Mouse (Mus musculus) left cerebral cortex, adult 11 months (tissue): ENCODE results near the gene Ptprg.

Source experiments
- DNase-seq: peaks from one replicate; pipeline ENCODE4 v3.0.0; 2022; ENCODE audit warnings: low spot score

Ptprg gene

DNA sequence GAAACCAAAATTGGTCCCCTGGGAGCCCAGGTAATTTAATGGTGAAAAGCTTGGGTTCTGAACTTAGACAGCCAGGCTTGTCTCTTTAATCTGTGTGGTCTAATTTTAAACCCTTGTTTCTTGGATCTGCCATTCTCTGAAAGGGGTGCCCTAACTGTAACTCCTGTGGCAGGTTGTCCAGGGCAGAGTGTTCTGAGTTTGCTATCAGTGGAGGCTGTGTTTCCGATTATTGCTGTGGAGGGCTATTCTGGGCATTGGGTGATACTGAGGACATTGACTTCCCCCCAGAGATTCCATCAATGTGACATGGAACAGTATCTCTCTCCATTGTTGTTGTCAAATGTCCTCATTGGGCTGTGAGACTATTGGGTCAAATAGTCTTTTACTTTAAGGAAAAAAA is 134.2 kb downstream of the Ptprg start:
- no peak for DNase-seq

GRCm38 (mm10) chr14:11688142-11688541 is 134.8 kb downstream of the Ptprg start:
- no peak for DNase-seq

DNA sequence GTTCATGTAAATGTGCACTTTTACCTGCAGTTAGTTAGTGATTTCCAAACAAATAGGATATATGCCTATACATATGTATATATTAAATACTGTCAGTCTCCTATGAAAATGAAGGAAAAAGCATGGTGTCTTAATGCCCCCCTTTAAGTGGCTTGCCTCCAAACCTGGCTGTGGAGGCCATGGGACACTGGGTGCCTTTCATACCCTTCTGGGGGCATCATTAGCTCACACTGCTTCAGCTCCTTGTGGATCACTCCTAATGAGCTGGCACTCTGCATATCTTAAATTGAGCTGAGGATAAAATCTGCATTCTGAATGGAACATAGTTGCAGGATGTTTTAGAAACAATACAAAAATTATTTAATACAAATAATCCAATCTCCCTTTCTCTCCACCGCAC is 136.7 kb downstream of the Ptprg start:
- no peak for DNase-seq

GRCm38 (mm10) chr14:11691531-11691930 is 138.2 kb downstream of the Ptprg start:
- no peak for DNase-seq

DNA sequence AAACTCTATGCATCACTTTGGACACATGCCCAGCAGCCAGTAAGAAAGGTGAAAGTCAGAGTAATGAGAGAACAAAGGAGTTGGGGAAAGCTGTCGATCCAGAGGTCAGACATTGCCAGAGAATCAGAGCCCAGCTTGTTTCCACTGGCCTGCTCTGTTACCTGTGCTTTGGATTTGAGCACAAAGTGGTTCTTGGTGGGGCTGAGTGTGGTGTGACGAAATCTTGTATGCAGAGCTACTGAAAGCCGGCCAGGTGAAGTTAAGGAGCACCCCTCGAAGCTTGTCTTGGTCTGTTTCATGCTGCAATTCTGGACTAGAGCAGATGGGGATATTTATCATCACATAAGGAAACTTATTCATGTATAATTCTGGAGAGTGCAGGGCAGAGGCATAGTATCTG is 145.5 kb downstream of the Ptprg start:
- no peak for DNase-seq

- no peak for DNase-seq
These were observed 146.3 kb downstream of the Ptprg start for GRCm38 (mm10) chr14:11699654-11700053.

- no peak for DNase-seq
These were observed 148.4 kb downstream of the Ptprg start for GRCm38 (mm10) chr14:11701516-11702249.

DNA sequence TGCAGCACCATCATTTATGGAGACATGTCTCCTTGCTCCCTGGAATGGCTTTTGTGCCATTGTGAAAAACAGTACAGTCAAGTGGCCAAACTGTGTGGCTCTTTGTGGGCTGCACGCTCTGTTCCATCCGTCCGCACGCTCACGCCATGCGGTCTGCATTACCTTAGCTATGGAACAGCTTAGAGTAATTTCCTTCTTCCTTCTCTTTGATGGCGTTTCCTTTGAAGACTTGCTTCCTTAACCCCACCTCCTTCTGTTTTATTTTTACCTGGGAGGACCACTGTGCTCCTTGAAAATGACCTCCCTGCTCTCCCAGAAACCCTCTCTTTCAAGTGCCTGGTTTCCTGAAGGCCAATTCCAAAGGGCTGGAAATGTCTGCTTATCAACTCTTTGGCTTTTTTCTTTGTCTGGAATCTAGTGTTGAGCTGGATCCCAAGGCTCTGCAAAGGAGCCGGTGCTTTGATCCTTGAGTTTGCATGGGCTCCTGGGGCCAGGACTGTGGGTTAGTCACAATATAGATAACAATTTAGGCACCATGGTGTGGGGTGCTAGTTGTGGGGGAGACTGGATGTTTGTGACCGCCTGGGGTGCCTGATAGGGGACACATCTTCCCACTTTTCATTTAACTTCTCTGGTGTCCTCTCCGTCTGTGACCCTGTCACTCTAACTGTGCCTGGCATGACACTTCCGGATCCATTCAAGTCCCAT is 149.6 kb downstream of the Ptprg start:
- DNase-seq, result no peak

DNA sequence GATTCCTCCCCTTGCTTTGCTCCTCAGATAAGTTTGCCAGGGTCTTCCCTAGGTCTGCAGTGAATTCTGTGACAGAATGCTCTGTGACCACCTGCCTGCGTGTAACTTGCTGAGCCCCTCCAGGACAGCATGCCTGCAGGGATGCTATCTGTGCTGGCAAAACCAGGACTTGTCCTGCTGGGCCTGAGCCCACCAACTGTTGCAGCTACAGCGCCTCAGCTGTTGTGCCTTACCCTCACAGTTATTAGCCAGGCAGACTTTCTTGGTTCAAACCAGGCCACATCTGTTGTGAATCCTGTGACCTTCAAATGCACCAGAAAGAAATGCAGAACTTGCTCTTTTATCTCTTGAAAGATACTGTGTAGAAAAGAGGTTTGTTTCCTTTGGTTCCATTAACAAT is 151.5 kb downstream of the Ptprg start:
- DNase-seq, result no peak

GRCm38 (mm10) chr14:11709352-11709751 is 156.0 kb downstream of the Ptprg start:
- no peak for DNase-seq

GRCm38 (mm10) chr14:11709798-11710197 is 156.5 kb downstream of the Ptprg start:
- DNase-seq, result no peak

DNA sequence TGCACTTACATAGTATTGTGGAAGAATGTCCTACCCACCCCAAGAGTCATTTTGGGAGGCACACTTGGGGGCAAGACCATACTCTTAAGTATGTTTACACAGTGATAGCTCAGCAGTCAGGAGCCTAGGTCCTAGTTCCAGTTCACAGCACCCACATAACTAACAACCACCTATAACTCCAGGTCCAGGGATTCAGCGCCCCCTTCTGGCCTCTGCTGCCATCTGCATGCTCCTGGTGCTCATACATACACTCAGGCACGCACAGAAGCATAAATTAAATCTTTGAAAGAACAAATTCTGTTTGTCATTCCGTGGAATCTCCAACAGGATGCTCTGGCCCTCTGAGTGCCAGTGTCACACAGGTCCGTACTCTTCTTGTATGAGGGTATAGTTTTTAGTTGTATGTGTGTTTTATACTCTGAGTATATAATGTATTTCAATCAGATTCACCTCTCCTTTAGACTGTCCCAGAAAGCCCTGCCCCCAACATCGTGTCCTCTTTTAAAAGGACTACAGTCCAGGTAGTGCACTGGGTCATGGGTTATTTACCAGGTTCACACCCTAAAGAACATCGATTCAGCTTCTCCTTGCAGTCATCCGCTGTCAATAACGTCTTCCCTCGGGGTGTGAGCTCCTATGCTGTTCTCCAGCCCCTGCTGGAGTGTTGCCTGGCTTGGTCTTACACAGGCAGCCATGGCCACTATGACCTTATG is 157.2 kb downstream of the Ptprg start:
- no peak for DNase-seq

- DNase-seq, result no peak
These were observed 158.8 kb downstream of the Ptprg start for GRCm38 (mm10) chr14:11712146-11712545.

GRCm38 (mm10) chr14:11716230-11716629 is 162.9 kb downstream of the Ptprg start:
- no peak for DNase-seq

GRCm38 (mm10) chr14:11718201-11718600 is 164.9 kb downstream of the Ptprg start:
- DNase-seq, result no peak

DNA sequence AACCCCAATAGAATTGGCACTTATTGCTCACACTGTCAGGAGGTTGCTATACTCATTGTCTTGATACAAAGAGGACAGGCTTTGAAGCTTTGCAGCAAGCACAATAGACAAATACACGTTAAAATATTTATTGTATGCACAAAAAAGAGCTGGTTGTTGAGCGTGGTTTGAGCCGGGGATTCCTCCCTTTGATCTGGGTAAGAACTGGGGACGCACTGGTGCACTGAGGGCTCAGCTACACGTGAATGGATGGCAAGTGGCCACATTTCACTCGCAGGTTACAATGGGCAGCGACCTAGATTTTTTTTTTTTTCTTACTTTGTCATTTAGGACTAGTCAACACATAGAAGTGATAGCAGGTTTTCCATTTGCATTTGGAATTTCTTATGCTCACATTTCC is 165.9 kb downstream of the Ptprg start:
- no peak for DNase-seq

GRCm38 (mm10) chr14:11722101-11722500 is 168.8 kb downstream of the Ptprg start:
- DNase-seq, result no peak

DNA sequence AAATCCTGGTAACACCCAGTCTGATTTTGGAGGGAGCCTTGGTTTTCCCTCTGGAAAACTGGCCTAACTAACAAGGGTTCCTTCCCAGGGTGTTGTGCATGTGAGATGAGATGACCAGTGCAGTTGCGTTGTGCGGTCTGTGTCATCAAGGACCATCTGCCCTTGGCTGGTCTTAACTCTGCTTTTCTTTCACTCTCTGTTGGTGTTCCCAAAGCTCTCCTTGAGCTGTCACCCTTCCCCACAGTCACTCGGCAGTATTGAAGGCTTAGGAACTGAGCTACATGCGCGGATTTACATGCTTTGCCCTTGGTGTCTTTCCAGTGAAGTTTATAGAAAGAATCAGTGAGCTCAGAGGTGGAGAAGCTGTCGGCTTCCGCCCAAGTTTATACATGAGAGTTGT is 170.5 kb downstream of the Ptprg start:
- no peak for DNase-seq

DNA sequence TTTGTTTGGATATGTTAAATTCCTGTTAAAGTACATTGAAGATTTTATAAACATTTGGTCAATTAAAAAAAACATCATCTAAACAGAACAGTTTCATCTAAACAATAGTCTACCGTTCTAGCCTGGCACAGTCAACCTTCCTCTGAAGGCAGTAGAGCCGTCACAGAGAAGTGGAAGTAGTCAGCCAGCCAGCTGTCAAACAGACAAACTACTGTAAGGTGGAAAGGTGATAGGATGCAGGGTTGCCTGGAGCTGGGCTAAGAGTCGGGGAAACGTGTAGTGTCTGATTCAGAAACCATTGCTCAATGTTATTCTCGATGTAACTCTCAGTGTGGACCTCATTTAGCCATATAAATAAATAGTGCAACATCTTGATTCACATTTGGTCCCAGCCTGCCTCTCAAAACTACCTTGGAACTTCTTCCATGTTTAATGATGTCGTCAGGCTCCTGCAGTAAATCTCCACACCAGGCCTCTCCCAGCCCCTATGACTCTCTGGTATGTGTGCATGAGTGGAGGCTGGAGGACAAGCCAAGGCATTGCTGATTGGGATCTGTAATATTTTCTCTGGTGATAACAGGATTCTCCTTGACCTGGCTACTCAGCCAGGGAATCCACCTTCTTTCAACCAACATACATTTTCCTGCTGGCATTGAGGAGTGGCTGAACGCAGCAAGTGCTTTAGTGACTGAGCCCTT is 178.0 kb downstream of the Ptprg start:
- DNase-seq, result no peak

- DNase-seq, result no peak
These were observed 179.0 kb downstream of the Ptprg start for GRCm38 (mm10) chr14:11732376-11732775.

GRCm38 (mm10) chr14:11743726-11744125 is 190.4 kb downstream of the Ptprg start:
- DNase-seq, result no peak

- DNase-seq, result no peak
These were observed 199.3 kb downstream of the Ptprg start for GRCm38 (mm10) chr14:11752678-11753077.
